Mouse (Mus musculus): ENCODE measurements around the gene Ezh1.

- TF ChIP-seq CTCF (IDR thresholded peaks at IDR 0.05) (no peak), EP300 (IDR thresholded peaks at IDR 0.05) (no peak)
Measured at GRCm38 (mm10) chr11:101162772-101163171, 63.5 kb downstream of the Ezh1 start.

Measured in lung, postnatal 0 days (tissue).